Mouse (Mus musculus): Measurements from ENCODE around the gene Cd37.
A peak's percentile ranks its signal among the peaks of the same experiment; 100 is the strongest.

The Cd37 gene

GRCm38 (mm10) chr7:45234922-45235571 is 3.9 kb downstream of the Cd37 start:
- DNase-seq (ENCODE audit: low spot score): no peak

GRCm38 (mm10) chr7:45234333-45234841 is 4.5 kb downstream of the Cd37 start:
- no peak for DNase-seq (ENCODE audit: low spot score)

- DNase-seq (ENCODE audit: low spot score): no peak
Observed at GRCm38 (mm10) chr7:45233580-45234332, 5.2 kb downstream of the Cd37 start.

- no peak for DNase-seq (ENCODE audit: low spot score)
Observed at GRCm38 (mm10) chr7:45232716-45233465, 6.0 kb downstream of the Cd37 start.

DNA sequence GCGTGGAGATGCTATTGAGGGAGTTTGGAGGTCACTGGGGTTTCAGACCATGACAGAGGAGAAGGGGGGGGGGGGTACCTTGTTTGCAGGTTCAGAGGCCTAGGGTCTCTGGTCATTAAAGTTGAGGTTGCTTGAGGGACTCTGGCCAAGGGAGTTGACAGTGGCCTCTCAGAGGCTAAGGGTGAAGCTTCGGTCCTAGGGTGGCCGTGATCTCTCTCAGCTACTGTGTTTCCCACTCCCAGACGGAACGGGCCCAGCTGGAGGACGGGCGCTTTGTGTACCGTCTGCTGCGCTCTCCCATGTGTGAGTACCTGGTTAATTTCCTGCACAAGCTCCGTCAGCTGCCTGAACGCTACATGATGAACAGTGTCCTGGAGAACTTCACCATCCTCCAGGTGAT is 7.0 kb downstream of the Cd37 start:
- DNase-seq (ENCODE audit: low spot score): no peak

GRCm38 (mm10) chr7:45231192-45231591 is 7.7 kb downstream of the Cd37 start:
- DNase-seq (ENCODE audit: low spot score): no peak

DNA sequence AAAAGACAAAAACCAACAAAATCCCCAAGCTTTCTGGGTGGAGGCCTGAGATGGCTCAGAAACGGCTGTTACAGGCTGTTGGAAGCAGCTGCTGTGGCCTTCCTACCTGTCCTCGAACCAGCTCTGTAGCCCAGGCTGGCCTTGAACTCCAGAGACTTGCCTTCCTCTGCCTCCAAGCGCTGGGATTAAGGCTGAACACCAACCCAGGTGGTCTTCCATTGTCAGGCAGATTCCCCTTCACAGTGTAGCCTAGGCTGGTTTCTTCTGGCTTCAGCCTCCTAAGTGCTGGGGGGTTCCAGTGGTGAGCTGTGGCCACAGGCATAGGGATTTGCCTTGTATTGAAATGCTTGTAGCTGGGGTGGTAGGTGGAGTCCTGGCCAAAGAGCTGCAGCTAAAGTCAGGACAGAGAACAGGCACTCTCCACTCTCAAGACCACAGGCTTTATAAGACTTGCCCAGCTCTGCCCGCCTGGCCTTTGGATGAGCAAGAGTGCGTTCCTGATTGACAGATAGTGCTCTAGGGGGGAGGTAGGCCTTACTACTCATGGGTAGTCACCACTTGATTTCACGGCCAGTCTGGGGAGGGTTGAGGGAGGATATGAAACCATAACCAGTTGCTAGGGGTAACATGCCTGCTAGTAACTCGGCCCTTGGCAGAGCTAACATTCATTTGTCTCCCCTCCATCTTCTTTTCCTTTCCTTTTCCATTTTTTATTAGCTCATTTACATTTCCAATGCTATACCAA is 9.3 kb downstream of the Cd37 start:
- DNase-seq (ENCODE audit: low spot score): no peak

- no peak for DNase-seq (ENCODE audit: low spot score)
Observed at GRCm38 (mm10) chr7:45229046-45229445, 9.9 kb downstream of the Cd37 start.

DNA sequence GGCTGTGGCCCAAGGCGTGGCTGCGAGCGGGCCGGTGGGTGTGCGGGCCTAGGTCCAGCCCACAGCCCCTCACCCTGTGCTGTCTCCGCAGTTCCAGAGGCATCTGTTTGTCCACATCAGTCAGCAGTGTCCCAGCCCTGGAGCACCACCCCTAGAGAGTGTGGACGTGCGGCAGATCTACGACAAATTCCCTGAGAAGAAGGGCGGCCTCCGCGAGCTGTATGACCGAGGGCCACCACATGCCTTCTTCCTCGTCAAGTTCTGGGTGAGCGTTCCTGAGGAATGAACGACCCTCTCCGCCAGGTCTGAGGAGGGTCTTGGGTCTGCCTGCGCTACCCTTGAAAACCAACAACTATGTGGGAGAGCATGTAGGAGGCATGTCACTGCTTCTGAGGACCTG is 10.4 kb downstream of the Cd37 start:
- DNase-seq (ENCODE audit: low spot score): no peak

- no peak for DNase-seq (ENCODE audit: low spot score)
Observed at GRCm38 (mm10) chr7:45226421-45226820, 12.5 kb downstream of the Cd37 start.

- DNase-seq (ENCODE audit: low spot score): no peak
Observed at GRCm38 (mm10) chr7:45224826-45225225, 14.1 kb downstream of the Cd37 start.

GRCm38 (mm10) chr7:45221680-45222079 is 17.2 kb downstream of the Cd37 start:
- no peak for DNase-seq (ENCODE audit: low spot score)

GRCm38 (mm10) chr7:45216442-45217183 is 22.3 kb downstream of the Cd37 start:
- peak; percentile 60 for DNase-seq (ENCODE audit: low spot score)

DNA sequence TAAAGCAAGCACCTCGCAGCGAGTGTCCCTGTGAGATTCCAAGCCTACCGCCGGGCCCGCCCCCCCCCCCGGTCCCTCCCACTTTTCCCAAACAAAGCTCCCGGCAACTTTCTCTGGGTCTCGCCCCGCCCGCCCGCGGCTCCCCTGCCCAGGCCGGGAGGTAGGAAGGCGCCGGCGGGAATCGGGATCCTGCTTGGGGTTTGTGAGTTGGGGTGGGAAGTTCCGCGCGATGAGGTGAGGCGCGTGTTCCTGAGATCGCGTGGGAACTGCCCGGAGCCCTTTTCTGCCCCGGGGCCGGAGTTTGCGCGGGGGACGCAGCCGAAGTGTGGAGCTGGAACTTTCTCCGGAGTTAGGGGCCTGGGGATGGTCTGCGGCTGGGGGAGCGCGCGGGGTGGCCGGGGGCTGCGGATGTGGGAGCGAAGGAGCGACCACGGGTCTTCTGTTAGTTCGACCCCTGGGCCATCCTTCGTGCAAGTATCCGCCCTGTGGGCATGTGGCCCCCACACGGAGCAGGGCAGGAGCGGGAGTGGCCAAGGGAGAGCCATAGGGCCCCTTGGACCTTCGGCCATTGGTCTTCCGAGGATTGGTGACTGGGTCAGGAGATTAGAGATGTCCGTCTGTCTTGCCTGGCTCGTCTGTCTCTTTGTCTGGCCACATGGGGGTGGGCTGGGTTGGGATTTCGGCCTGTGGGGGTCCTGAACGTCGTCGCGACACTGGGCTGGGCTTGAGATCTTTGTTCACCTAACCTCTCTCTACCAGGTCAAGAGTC is 23.1 kb downstream of the Cd37 start, which contains the start of gene Tead2:
Gene Tead2, plus strand, starts transcription at position 81 of the 769 bp plus-strand sequence.
- DNase-seq (ENCODE audit: low spot score): peak; percentile 41

GRCm38 (mm10) chr7:45213708-45214107 is 25.2 kb downstream of the Cd37 start:
- no peak for DNase-seq (ENCODE audit: low spot score)

GRCm38 (mm10) chr7:45212356-45212755 is 26.6 kb downstream of the Cd37 start:
- DNase-seq (ENCODE audit: low spot score): no peak

GRCm38 (mm10) chr7:45211851-45212251 is 27.1 kb downstream of the Cd37 start, which contains the start of gene Dkkl1:
TSS of gene Dkkl1 (minus strand) at chr7:45212147.
- no peak for DNase-seq (ENCODE audit: low spot score)

DNA sequence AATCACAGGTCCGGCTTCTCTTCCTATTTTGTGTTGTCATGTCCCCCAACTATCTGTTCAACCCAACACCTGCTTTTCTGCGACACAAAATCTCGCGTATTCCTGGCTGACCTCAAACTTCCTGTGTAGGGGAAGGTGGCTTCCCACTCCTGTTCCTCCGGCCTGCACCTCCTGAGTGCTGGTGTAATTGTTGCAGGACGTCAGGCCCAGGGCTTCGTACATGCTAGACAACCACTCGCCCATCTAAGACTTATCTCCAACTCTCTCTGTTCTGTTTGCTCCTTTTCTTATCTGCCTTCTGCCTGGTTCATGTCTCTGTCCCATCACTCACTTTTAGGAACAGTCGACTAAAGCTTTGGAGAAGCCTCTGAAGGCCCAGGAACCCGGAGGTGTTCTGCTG is 27.8 kb downstream of the Cd37 start:
- DNase-seq (ENCODE audit: low spot score): no peak

DNA sequence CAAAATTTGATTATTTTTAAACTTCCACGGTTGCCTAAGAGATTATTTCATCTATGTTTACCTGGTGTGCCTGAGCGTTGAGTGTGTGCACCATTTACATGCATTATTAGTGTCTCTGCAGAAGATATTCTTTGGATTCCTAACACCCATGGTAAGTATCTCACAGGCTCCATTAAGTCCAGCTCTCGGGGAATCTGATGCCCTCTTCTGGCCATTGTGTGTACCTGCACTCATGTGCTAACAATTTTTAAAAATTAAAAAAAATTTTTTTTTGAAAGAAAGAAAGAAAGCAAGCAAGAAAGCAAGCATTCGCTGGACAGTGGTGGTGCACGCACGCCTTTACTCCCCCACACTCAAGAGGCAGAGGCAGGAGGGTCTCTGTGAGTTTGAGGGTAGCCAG is 30.7 kb downstream of the Cd37 start:
- no peak for DNase-seq (ENCODE audit: low spot score)

GRCm38 (mm10) chr7:45204380-45205143 is 34.4 kb downstream of the Cd37 start, which contains the start of gene Ccdc155:
TSS of gene Ccdc155 (minus strand) at chr7:45204892.
- peak; percentile 91 for DNase-seq (ENCODE audit: low spot score)
